Mouse (Mus musculus): ENCODE data around the gene Ephb2. TPM values are rescaled to one million over a fixed set of nuclear protein-coding genes. Genes with fewer than 3 reads are reported as not detected.

The Ephb2 gene
- total and polyA plus RNA-seq, 3 experiments: 0.08 TPM; not detected in 2

GRCm38 (mm10) chr4:136648922-136649479 lies 186.8 kb downstream of the Ephb2 start:
- H3K4me2 ChIP-seq (ENCODE audit: insufficient read depth, low read depth, poor library complexity, severe bottlenecking): no peak overlapping the region
- no peak overlapping the region for H3K27ac ChIP-seq (ENCODE audit: insufficient read depth, low read depth)
- H3K79me2 ChIP-seq (replicated peaks; ENCODE audit: control insufficient read depth, extremely low read depth, insufficient read depth, poor library complexity, severe bottlenecking): no peaks in the 10 kb centered on the region
- DNase-seq (ENCODE audit: extremely low read depth): peak; percentile 69
- H3K4me1 ChIP-seq (ENCODE audit: control insufficient read depth in 1 of 2, insufficient read depth in 2 of 2): no peaks in the 10 kb centered on the region
- in situ Hi-C loops (cut with MboI; ENCODE audit: low pct_ligation_motif_present, low pct_unique_long_range_greater_than_20kb, low sequenced_read_pairs): no loop called here
- dilution Hi-C loops (cut with MboI; ENCODE audit: extremely low pct_ligation_motif_present, extremely low pct_unique_long_range_greater_than_20kb, low sequenced_read_pairs): no loop called here
- H3K4me3 ChIP-seq (replicated peaks in 1 of 3; ENCODE audit: low read depth in 2 of 3, low read length in 2 of 3, poor library complexity in 1 of 3): no peak overlapping the region
- no peak overlapping the region for H3K9ac ChIP-seq (ENCODE audit: insufficient read depth, low read depth)
- H3K9me3 ChIP-seq (replicated peaks; ENCODE audit: low read length): peaks cover 23% of the 10 kb centered on the region
- no peaks in the 10 kb centered on the region for H3K36me3 ChIP-seq (replicated peaks in 1 of 2; ENCODE audit: control insufficient read depth in 1 of 2, insufficient read depth in 1 of 2, low read length in 1 of 2)
- peaks cover 65% of the 10 kb centered on the region for H3K27me3 ChIP-seq (replicated peaks)
- TF ChIP-seq RAD21 (IDR thresholded peaks at IDR 0.05; ENCODE audit: low read depth, low read length): peak; percentile 84
- no peak for TF ChIP-seq MXI1 (IDR thresholded peaks at IDR 0.05; ENCODE audit: low read depth, low read length)
- TF ChIP-seq CTCF (conservative IDR thresholded peaks at IDR 0.05 in 1 of 2, IDR thresholded peaks at IDR 0.05 in 1 of 2; ENCODE audit: low read depth in 2 of 2, low read length in 2 of 2): peak; percentile 76 to 90
- TF ChIP-seq PAX5 (IDR thresholded peaks at IDR 0.05; ENCODE audit: low read length): no peak
- TF ChIP-seq SMC3 (IDR thresholded peaks at IDR 0.05; ENCODE audit: low read depth, low read length): peak; percentile 76
- 0 out of 2 replicates have a peak, but pooled peaks have one; percentile 26 for TF ChIP-seq ELF1 (IDR thresholded peaks at IDR 0.05; ENCODE audit: low read depth, low read length)
- TF ChIP-seq ZC3H11A (IDR thresholded peaks at IDR 0.05; ENCODE audit: low read depth, low read length): 0 out of 2 replicates have a peak, but pooled peaks have one; percentile 17

GRCm38 (mm10) chr4:136638890-136639289 lies 196.9 kb downstream of the Ephb2 start:
- Histone ChIP-seq H3K4me3 (replicated peaks in 1 of 3; ENCODE audit: low read depth in 2 of 3, low read length in 2 of 3, poor library complexity in 1 of 3) (no peak overlapping the region), H3K9ac (ENCODE audit: insufficient read depth, low read depth) (no peak overlapping the region), H3K79me2 (replicated peaks; ENCODE audit: control insufficient read depth, extremely low read depth, insufficient read depth, poor library complexity, severe bottlenecking) (no peaks in the 10 kb centered on the region), H3K27ac (ENCODE audit: insufficient read depth, low read depth) (no peak overlapping the region), H3K4me1 (ENCODE audit: control insufficient read depth in 1 of 2, insufficient read depth in 2 of 2) (no peaks in the 10 kb centered on the region), H3K4me2 (ENCODE audit: insufficient read depth, low read depth, poor library complexity, severe bottlenecking) (no peak overlapping the region), H3K36me3 (replicated peaks in 1 of 2; ENCODE audit: control insufficient read depth in 1 of 2, insufficient read depth in 1 of 2, low read length in 1 of 2) (no peaks in the 10 kb centered on the region), H3K27me3 (replicated peaks) (peaks cover 11% of the 10 kb centered on the region), H3K9me3 (replicated peaks; ENCODE audit: low read length) (peaks cover 10% of the 10 kb centered on the region)
- DNase-seq (ENCODE audit: extremely low read depth): no peak
- dilution Hi-C loops (cut with MboI; ENCODE audit: extremely low pct_ligation_motif_present, extremely low pct_unique_long_range_greater_than_20kb, low sequenced_read_pairs) (no loop called here), in situ Hi-C loops (cut with MboI; ENCODE audit: low pct_ligation_motif_present, low pct_unique_long_range_greater_than_20kb, low sequenced_read_pairs) (no loop called here)
- TF ChIP-seq USF1 (IDR thresholded peaks at IDR 0.05; ENCODE audit: low read depth, low read length): no peak
- no peak for TF ChIP-seq CTCF (conservative IDR thresholded peaks at IDR 0.05 in 1 of 2, IDR thresholded peaks at IDR 0.05 in 1 of 2; ENCODE audit: low read depth in 2 of 2, low read length in 2 of 2)
- no peak for TF ChIP-seq CHD1 (IDR thresholded peaks at IDR 0.05; ENCODE audit: low read depth, low read length)
- no peak for TF ChIP-seq MAZ (IDR thresholded peaks at IDR 0.05; ENCODE audit: low read depth, low read length)

GRCm38 (mm10) chr4:136638230-136638750 lies 197.5 kb downstream of the Ephb2 start:
- TF ChIP-seq MEF2A (IDR thresholded peaks at IDR 0.05; ENCODE audit: borderline replicate concordance, low read depth, low read length) (no peak), UBTF (IDR thresholded peaks at IDR 0.05; ENCODE audit: low read depth, low read length) (no peak), BHLHE40 (IDR thresholded peaks at IDR 0.05; ENCODE audit: low read depth, low read length) (no peak), HCFC1 (IDR thresholded peaks at IDR 0.05; ENCODE audit: low read depth, low read length) (no peak), JUND (conservative IDR thresholded peaks at IDR 0.05; ENCODE audit: low read depth, low read length) (no peak), MXI1 (IDR thresholded peaks at IDR 0.05; ENCODE audit: low read depth, low read length) (no peak), CHD1 (IDR thresholded peaks at IDR 0.05; ENCODE audit: low read depth, low read length) (no peak), CTCF (conservative IDR thresholded peaks at IDR 0.05 in 1 of 2, IDR thresholded peaks at IDR 0.05 in 1 of 2; ENCODE audit: low read depth in 2 of 2, low read length in 2 of 2) (no peak), PAX5 (IDR thresholded peaks at IDR 0.05; ENCODE audit: low read length) (no peak), SIN3A (IDR thresholded peaks at IDR 0.05; ENCODE audit: low read length) (no peak), RAD21 (IDR thresholded peaks at IDR 0.05; ENCODE audit: low read depth, low read length) (no peak), TCF12 (IDR thresholded peaks at IDR 0.05; ENCODE audit: low read depth, low read length) (no peak), SMC3 (IDR thresholded peaks at IDR 0.05; ENCODE audit: low read depth, low read length) (no peak), MAX (IDR thresholded peaks at IDR 0.05; ENCODE audit: low read length) (no peak)
- H3K79me2 ChIP-seq (replicated peaks; ENCODE audit: control insufficient read depth, extremely low read depth, insufficient read depth, poor library complexity, severe bottlenecking): no peaks in the 10 kb centered on the region
- DNase-seq (ENCODE audit: extremely low read depth): no peak
- in situ Hi-C loops (cut with MboI; ENCODE audit: low pct_ligation_motif_present, low pct_unique_long_range_greater_than_20kb, low sequenced_read_pairs): no loop called here
- dilution Hi-C loops (cut with MboI; ENCODE audit: extremely low pct_ligation_motif_present, extremely low pct_unique_long_range_greater_than_20kb, low sequenced_read_pairs): no loop called here
- H3K4me3 ChIP-seq (replicated peaks in 1 of 3; ENCODE audit: low read depth in 2 of 3, low read length in 2 of 3, poor library complexity in 1 of 3): no peak overlapping the region
- peaks cover 14% of the 10 kb centered on the region for H3K9me3 ChIP-seq (replicated peaks; ENCODE audit: low read length)
- no peaks in the 10 kb centered on the region for H3K36me3 ChIP-seq (replicated peaks in 1 of 2; ENCODE audit: control insufficient read depth in 1 of 2, insufficient read depth in 1 of 2, low read length in 1 of 2)
- no peak overlapping the region for H3K4me2 ChIP-seq (ENCODE audit: insufficient read depth, low read depth, poor library complexity, severe bottlenecking)
- H3K9ac ChIP-seq (ENCODE audit: insufficient read depth, low read depth): no peak overlapping the region
- H3K27ac ChIP-seq (ENCODE audit: insufficient read depth, low read depth): no peak overlapping the region
- no peaks in the 10 kb centered on the region for H3K4me1 ChIP-seq (ENCODE audit: control insufficient read depth in 1 of 2, insufficient read depth in 2 of 2)
- H3K27me3 ChIP-seq (replicated peaks): peaks cover 9% of the 10 kb centered on the region
